Mouse (Mus musculus): ENCODE results near the gene Afm. TPM values are rescaled to one million over a fixed set of nuclear protein-coding genes. Genes with fewer than 3 reads are reported as not detected.
A peak's percentile ranks its signal among the peaks of the same experiment; 100 is the strongest.

Afm gene
- total RNA-seq, 2 experiments from 2014 or later = not detected

DNA sequence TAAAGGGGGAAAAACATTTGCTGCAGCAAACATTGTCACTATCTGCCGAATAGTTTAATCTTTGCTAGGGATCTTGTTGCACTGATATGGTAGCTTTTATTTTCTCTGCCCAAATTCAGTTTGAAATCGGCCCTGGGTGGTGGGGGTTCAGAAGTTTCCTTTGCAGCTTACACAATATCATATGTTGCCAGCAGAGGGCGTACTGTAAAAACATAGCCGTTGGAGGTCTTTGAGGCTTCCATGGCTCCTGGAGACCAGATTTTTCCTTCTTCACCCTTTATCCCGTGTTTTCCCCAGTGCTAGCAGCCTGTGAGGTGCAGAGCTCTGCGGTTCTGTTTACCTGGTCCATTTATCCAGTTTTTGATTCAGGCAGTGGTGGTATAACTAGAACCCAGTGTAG, 82.7 kb downstream of the Afm start:
- intact Hi-C loops (cut with DNase I) = loop anchor here (1.0 to 5.0 kb wide), 2 partner anchors 51 to 306 kb away; no protein-coding TSS in a partner anchor

More for the DNA sequence above, 82.7 kb downstream of the Afm start:
- peak; percentile 21 to 37 for DNase-seq

Other genes starting within 250 kb of the Afm start
- 10 to 100 TPM; 65.9 to 68.3 TPM for gene Ankrd17, start 152.4 kb upstream of the Afm start, total RNA-seq (2021)
- gene Gm9958, start 151.7 kb upstream of the Afm start, total RNA-seq (2021) = 1 to 10 TPM; 1.1 TPM
- gene Alb, start 58.0 kb upstream of the Afm start, total RNA-seq (2021) = not detected
- gene Afp, start 28.2 kb upstream of the Afm start, total RNA-seq (2021) = not detected
- gene 5830473C10Rik, start 42.2 kb downstream of the Afm start, total RNA-seq (2021) = not detected
- not detected for gene Rassf6, start 121.7 kb downstream of the Afm start, total RNA-seq (2021)
- under 1 TPM in 1 of 2 experiments, not detected in 1; 0.31 TPM for gene Cxcl5, start 240.4 kb downstream of the Afm start, total RNA-seq (2021)
- 10 to 100 TPM in 1 of 2 experiments, 1 to 10 TPM in 1; 8.7 to 11.2 TPM for gene Ppbp, start 249.6 kb downstream of the Afm start, total RNA-seq (2021)